27 mouse cellular contexts compared by ENCODE assay signal in genomic region chr7:130543181-130543580, GRCm38 (mm10).
"Had no signal": no experiment of that assay in that cellular context is flagged by ENCODE, and none has a peak within 500 bp of the region (broad histone marks: within the 10 kb centered on the region; RNA-seq: fewer than 3 reads in every experiment).

No protein-coding gene starts in this region.

- H3K27ac ChIP-seq: embryonic facial prominence, embryonic 10.5 days; embryonic facial prominence, embryonic 12.5 days; embryonic facial prominence, embryonic 13.5 days; embryonic facial prominence, embryonic 15.5 days; forebrain, embryonic 10.5 days; forebrain, embryonic 12.5 days; forebrain, embryonic 13.5 days; forebrain, embryonic 15.5 days; heart, adult 2 months had no signal

- H3K9ac ChIP-seq: embryonic facial prominence, embryonic 12.5 days; embryonic facial prominence, embryonic 13.5 days; embryonic facial prominence, embryonic 15.5 days; forebrain, embryonic 12.5 days; forebrain, embryonic 13.5 days; forebrain, embryonic 15.5 days; forebrain, postnatal 0 days had no signal

- DNase-seq: cerebellum, adult 18-20 months; cerebellum, adult 2 months; cerebellum, adult 8-10 months; cerebellum, adult 9-10 months; cerebellum, adult 9-11 months; cerebellum, postnatal 10 days; cerebellum, postnatal 14 days; cerebellum, postnatal 25 days; cerebellum, postnatal 36 days; embryo, embryonic 11 days; forebrain, postnatal 0 days; gastrocnemius, postnatal 10 days; gastrocnemius, postnatal 14 days; gastrocnemius, postnatal 25 days; heart, adult 18-20 months; heart, adult 2 months had no signal

- ATAC-seq: forebrain, embryonic 13.5 days; forebrain, embryonic 14.5 days; forebrain, embryonic 15.5 days; forebrain, embryonic 16.5 days; forebrain, postnatal 0 days had no signal

- H3K27me3 ChIP-seq: embryonic facial prominence, embryonic 12.5 days; embryonic facial prominence, embryonic 13.5 days; embryonic facial prominence, embryonic 15.5 days; forebrain, embryonic 12.5 days; forebrain, embryonic 13.5 days; forebrain, embryonic 15.5 days had no signal

- H3K4me2 ChIP-seq: embryonic facial prominence, embryonic 12.5 days; embryonic facial prominence, embryonic 13.5 days; embryonic facial prominence, embryonic 15.5 days; forebrain, embryonic 12.5 days; forebrain, embryonic 13.5 days; forebrain, embryonic 15.5 days had no signal

- H3K9me3 ChIP-seq: embryonic facial prominence, embryonic 10.5 days; embryonic facial prominence, embryonic 12.5 days; embryonic facial prominence, embryonic 13.5 days; embryonic facial prominence, embryonic 15.5 days; forebrain, embryonic 12.5 days; forebrain, embryonic 13.5 days; forebrain, embryonic 15.5 days had no signal

- H3K4me3 ChIP-seq: embryonic facial prominence, embryonic 10.5 days; embryonic facial prominence, embryonic 12.5 days; embryonic facial prominence, embryonic 13.5 days; embryonic facial prominence, embryonic 15.5 days; erythroblast, embryonic 14.5 days; forebrain, embryonic 10.5 days; forebrain, embryonic 12.5 days; forebrain, embryonic 13.5 days; forebrain, embryonic 15.5 days; heart, adult 2 months had no signal
